Mouse (Mus musculus) cerebellum, adult 2 months (tissue): ENCODE results near the gene Sdhaf1.

ENCODE experiments used
- CTCF ChIP-seq: fragments of 200-500 bp; IDR thresholded peaks from 2 replicates; pipeline ENCODE4 v1.5.1; 2011; ENCODE audit warnings: low read depth, mild to moderate bottlenecking, control low read depth, low read length, moderate library complexity, borderline replicate concordance; ENCODE audit not compliant: insufficient read depth
- POLR2A ChIP-seq: fragments of 200-500 bp; IDR thresholded peaks from 2 replicates; pipeline ENCODE4 v1.6.1; 2011; ENCODE audit warnings: low read length, control low read depth, borderline replicate concordance; ENCODE audit not compliant: insufficient read depth

- TF ChIP-seq CTCF (no peak), POLR2A (no peak)
These were observed 39.6 kb upstream of the Sdhaf1 start for GRCm38 (mm10) chr7:30363344-30363738.
